8 mouse cellular contexts compared by ENCODE assay signal in the genomic region with DNA sequence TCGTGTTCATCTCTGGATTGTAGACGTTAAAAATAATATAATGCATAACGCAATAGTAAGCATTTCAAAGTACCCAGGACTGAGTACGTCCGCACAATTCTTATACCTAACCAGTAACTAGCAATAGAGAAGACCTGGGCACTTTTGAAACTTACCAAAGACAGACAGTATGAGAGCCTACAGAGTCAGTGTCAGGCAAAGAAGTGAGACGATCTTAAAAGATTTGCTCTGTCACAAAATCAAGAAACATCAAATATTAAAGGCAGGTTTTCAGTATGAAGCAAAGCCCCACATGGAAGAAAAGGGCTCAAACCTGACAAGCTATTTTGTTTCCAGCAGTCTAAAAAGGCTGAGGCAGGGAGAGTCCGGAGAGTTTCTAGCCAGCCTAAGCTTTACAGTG. TPM values are rescaled to one million over a fixed set of nuclear protein-coding genes. Genes with fewer than 3 reads are reported as not detected.
DNase-seq lines count a peak whose midpoint lies in the region; ATAC-seq and TF ChIP-seq lines count a peak whose summit lies in the region.

No protein-coding gene starts in this region.

- peak overlapping the region; percentile 98; the same call in 1 of the 2 replicates for H3K9ac ChIP-seq in intestine, embryonic 16.5 days (ENCODE audit: low read depth, low read length)

- DNase-seq in lung, adult 2 months, result no peak
- DNase-seq in lung, postnatal 25 days (ENCODE audit: low spot score), result no peak
- DNase-seq in forebrain, embryonic 10.5 days (ENCODE audit: extremely low spot score, low spot score), result no peak
- DNase-seq in naive thymus-derived CD4-positive, alpha-beta T cell, adult 2 months (ENCODE audit: low read depth), result peak; percentile 33
- no peak for DNase-seq in layer of hippocampus, adult 9-11 months
- DNase-seq in frontal cortex, postnatal 36 days (ENCODE audit: low spot score in 2 of 2), result no peak

- H3K27ac ChIP-seq in forebrain, embryonic 10.5 days, result no peak overlapping the region
- H3K27ac ChIP-seq in intestine, embryonic 16.5 days (ENCODE audit: low read length), result peak overlapping the region; percentile 59

- H3K9me3 ChIP-seq in forebrain, embryonic 10.5 days, result no peaks in the 10 kb centered on the region
- no peaks in the 10 kb centered on the region for H3K9me3 ChIP-seq in intestine, embryonic 16.5 days (ENCODE audit: control insufficient read depth, low read length)

- peak overlapping the region; percentile 23 for H3K4me3 ChIP-seq in lung, adult 2 months (replicated peaks; ENCODE audit: extremely low read depth, low read depth, low read length)
- peak overlapping the region; percentile 70 for H3K4me3 ChIP-seq in forebrain, embryonic 10.5 days
- peak overlapping the region; percentile 98 for H3K4me3 ChIP-seq in intestine, embryonic 16.5 days (ENCODE audit: low read length)

- ATAC-seq in intestine, embryonic 16.5 days, result no peak
- no peak for ATAC-seq in megakaryocyte progenitor cell, adult 5-6 weeks (replicated peaks; ENCODE audit: poor library complexity)

- peaks cover 36% of the 10 kb centered on the region for H3K27me3 ChIP-seq in forebrain, embryonic 10.5 days (ENCODE audit: poor library complexity, severe bottlenecking)
- H3K27me3 ChIP-seq in intestine, embryonic 16.5 days (replicated peaks; ENCODE audit: control insufficient read depth, insufficient read depth, low read length), result no peaks in the 10 kb centered on the region

- no peak for TF ChIP-seq POLR2A in lung, adult 2 months (IDR thresholded peaks at IDR 0.05; ENCODE audit: borderline replicate concordance, extremely low read depth, low read depth, low read length)

- H3K4me2 ChIP-seq in intestine, embryonic 16.5 days (ENCODE audit: low read depth, low read length), result peak overlapping the region; percentile 86

- 20% methylated on average over 7 of the region's 7 CpGs for WGBS in lung, adult 2 months
- WGBS in forebrain, embryonic 10.5 days, result 15% methylated on average over 7 of the region's 7 CpGs
- 27% methylated on average over 7 of the region's 7 CpGs for WGBS in intestine, embryonic 16.5 days

- H3K36me3 ChIP-seq in forebrain, embryonic 10.5 days (replicated peaks), result no peaks in the 10 kb centered on the region
- H3K36me3 ChIP-seq in intestine, embryonic 16.5 days (ENCODE audit: control insufficient read depth, insufficient read depth, low read length), result no peaks in the 10 kb centered on the region

- no peak for TF ChIP-seq CTCF in lung, adult 2 months (IDR thresholded peaks at IDR 0.05; ENCODE audit: insufficient read depth, low read length)

- peaks cover 14% of the 10 kb centered on the region for H3K4me1 ChIP-seq in lung, adult 2 months (ENCODE audit: control insufficient read depth, insufficient read depth, low read length)
- peaks cover 57% of the 10 kb centered on the region for H3K4me1 ChIP-seq in forebrain, embryonic 10.5 days
- peaks cover 45% of the 10 kb centered on the region for H3K4me1 ChIP-seq in intestine, embryonic 16.5 days (ENCODE audit: control insufficient read depth, insufficient read depth, low read length)

RNA-seq across cellular contexts. Expression of a gene that starts 0.9 kb away (rescaled TPM):
- polyA plus RNA-seq in lung, adult 2 months (2012; rRNA removed), result 9.8 and 14.9 TPM in 2 replicates
- polyA plus RNA-seq in forebrain, embryonic 10.5 days (2016; fragmentation: Nextera tagmentation; extraction: Ambion mirVana), result 15.8 and 18.1 TPM in 2 replicates
- polyA plus RNA-seq in intestine, embryonic 16.5 days (2015; fragmentation: Nextera tagmentation; extraction: Ambion mirVana), result 13.9 and 15.6 TPM in 2 replicates
- total RNA-seq in megakaryocyte progenitor cell, adult 5-6 weeks (2015), result 33.5 and 37.9 TPM in 2 replicates
- 14.4 and 15.1 TPM in 2 replicates for total RNA-seq in megakaryocyte progenitor cell, adult 5-6 weeks (2017)

Comparison
In these comparisons a context has a peak if more than half of its experiments do, and no peak if none do; other contexts are left out.
1. H3K4me3 ChIP-seq: peak in every context shown above with its lines; median percentile 98 in intestine, embryonic 16.5 days; 70 in forebrain, embryonic 10.5 days; 23 in lung, adult 2 months.